Mouse (Mus musculus): Measurements from ENCODE around the gene Clec2l. TPM values are rescaled to one million over a fixed set of nuclear protein-coding genes. Genes with fewer than 3 reads are reported as not detected.

Gene Clec2l
- 1 to 10 TPM; 6.0 to 7.0 TPM for total RNA-seq (2021)
- long read RNA-seq, experiment 1, transcript Clec2l-201 (5 exons, 1,428 nt), result major isoform, 16 of 17 reads
- long read RNA-seq, experiment 1, partial matches to known transcripts, result 1 of 17 reads
- long read RNA-seq, experiment 1, other reads (novel, unspliced or antisense), result 0 of 17 reads
- long read RNA-seq, experiment 2, transcript Clec2l-201 (5 exons, 1,428 nt), result major isoform, 19 of 22 reads
- long read RNA-seq, experiment 2, partial matches to known transcripts, result 3 of 22 reads
- long read RNA-seq, experiment 2, other reads (novel, unspliced or antisense), result 0 of 22 reads

DNA sequence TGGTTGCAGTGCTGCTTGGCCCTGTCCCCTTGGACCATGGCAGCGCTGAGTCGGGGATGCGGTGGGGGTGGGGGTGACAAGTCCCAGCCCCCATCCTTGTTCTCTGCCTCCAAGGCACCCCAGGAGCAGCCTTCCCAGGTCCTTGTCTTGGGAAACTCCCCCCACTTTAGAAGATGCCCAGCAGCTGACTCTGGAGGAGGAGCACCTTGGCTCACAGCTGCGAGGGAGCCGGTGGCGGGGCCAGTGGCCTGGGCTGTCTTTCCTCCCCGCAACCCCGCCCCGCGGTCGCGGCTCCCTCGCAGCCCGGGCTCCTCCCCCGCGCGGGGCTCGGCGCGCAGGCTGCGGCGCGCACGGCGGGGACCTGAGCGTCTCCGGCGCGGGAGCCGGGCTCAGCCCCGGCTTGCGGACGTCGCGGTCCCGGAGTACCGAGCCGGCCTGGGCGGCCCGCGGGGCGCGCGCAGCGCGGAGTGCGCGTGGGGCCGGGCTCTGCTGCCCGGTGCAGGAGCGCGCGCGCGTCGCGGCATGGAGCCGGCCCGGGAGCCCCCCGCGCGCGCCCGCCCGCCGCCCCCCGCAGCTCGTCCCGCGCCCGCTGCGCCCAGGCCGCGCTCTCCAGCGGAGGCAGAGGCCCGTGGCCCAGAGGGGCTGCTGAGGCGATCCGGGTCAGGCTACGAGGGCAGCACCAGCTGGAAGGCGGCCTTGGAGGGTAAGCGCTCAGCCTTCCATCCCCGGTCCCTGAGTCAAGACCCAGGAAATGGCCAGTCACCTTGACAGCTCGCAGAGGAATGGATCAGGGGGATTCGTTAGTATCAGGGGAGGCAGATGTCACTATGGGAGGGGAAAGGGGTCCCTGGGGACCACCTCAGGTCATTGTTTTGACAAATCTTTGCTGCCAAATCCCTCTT is at the start of gene Clec2l:
Clec2l (plus strand) TSS at position 356 of the 902 bp plus-strand sequence.
- peak in 1 of 2 experiments; percentile 11 for DNase-seq (ENCODE audit: low spot score in 2 of 2)

GRCm38 (mm10) chr6:38622406-38622805 is 40.5 kb upstream of the Clec2l start:
- DNase-seq (ENCODE audit: low spot score in 2 of 2), result no peak

- DNase-seq (ENCODE audit: low spot score in 2 of 2), result no peak
Measured at GRCm38 (mm10) chr6:38623457-38623856, 39.4 kb upstream of the Clec2l start.

DNA sequence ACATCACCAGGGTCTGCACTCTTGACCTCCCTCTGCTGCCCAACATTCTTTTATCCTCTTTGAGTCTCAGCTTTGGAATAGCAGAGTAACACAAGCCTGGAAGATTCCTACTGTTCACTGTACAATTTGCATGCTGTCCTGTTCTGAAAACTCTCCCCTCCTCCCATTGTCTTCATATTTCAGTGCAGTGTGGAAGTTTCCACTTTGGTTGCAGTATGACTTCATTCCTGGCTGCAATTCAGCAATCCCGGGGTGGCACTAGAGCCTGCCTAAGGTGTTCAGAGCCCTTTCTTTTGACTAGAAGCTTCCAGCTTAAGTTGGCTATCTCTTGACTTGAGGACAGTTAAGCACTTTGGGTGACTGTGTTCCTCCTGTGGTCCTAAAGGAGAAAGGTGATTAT is 38.4 kb upstream of the Clec2l start:
- no peak for DNase-seq (ENCODE audit: low spot score in 2 of 2)

- DNase-seq (ENCODE audit: low spot score in 2 of 2), result no peak
Measured at GRCm38 (mm10) chr6:38626086-38626485, 36.8 kb upstream of the Clec2l start.

DNA sequence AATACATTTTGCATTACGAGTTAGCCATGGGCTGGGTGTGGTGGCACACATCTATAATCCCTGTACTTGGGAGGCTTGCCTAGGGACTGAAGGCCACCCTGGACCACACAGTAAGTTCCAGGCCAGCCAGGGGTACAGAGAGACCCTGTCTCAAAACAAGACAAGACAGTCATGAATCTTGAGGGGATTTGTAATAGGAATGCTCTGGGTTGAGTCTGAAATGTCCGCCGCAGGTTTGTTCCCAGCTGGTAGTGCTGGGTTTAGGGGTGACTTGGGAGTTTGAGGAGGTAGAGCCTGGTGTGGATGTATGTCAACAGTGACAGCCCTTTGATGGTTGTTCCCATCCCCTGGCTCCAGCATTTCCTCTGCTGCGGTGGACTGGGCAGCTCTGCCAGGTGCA is 35.8 kb upstream of the Clec2l start:
- DNase-seq (ENCODE audit: low spot score in 2 of 2), result no peak

DNA sequence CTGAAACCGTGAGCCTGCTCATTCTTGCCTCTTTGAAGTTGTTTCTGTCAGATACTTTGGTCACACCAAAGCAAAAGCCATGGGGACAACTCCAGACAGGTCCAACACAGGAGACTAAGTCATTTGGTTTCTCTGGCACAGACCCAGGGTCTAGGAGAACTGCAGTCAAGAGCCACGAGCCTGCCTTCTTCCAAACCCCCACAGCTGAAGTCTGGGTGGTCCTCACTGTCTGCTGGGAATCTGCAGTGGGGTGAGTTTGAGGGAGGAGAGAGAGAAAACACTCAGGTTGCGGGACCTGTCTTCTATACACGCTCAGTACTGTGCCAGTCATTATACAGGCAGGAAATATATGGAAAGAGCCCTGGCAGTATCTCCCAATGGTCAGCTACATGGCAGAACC is 35.4 kb upstream of the Clec2l start:
- no peak for DNase-seq (ENCODE audit: low spot score in 2 of 2)

DNA sequence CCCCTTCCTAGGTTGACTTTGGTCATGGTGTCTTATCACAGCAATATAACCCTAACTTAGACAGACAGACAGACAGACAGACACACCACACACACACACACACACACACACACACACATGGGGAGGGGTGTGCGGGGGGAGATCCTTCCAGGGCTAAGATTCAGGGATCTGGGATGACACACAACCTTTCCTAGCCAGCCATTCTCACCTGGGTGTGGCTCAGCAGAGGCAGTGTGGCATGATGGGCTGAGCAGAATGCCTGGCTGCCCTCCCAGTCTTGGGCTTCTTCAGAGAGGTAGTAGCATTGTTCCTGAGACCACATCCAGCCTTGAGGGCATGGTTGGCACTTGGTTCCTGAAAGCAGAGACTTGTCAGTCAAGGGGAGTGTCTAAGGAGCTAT is 33.3 kb upstream of the Clec2l start:
- no peak for DNase-seq (ENCODE audit: low spot score in 2 of 2)

GRCm38 (mm10) chr6:38632826-38633225 is 30.0 kb upstream of the Clec2l start:
- no peak for DNase-seq (ENCODE audit: low spot score in 2 of 2)

GRCm38 (mm10) chr6:38634461-38634860 is 28.4 kb upstream of the Clec2l start:
- no peak for DNase-seq (ENCODE audit: low spot score in 2 of 2)

GRCm38 (mm10) chr6:38635941-38636851 is 26.7 kb upstream of the Clec2l start:
- DNase-seq (ENCODE audit: low spot score in 2 of 2), result peak in 1 of 2 experiments; percentile 6

GRCm38 (mm10) chr6:38636852-38637618 is 25.8 kb upstream of the Clec2l start, which contains the start of gene Klrg2:
Gene Klrg2 (minus strand): TSS chr6:38637242.
- peak in 1 of 2 experiments; percentile 46 for DNase-seq (ENCODE audit: low spot score in 2 of 2)

GRCm38 (mm10) chr6:38640401-38640800 is 22.5 kb upstream of the Clec2l start:
- DNase-seq (ENCODE audit: low spot score in 2 of 2), result no peak

- DNase-seq (ENCODE audit: low spot score in 2 of 2), result no peak
Measured at GRCm38 (mm10) chr6:38641228-38641627, 21.6 kb upstream of the Clec2l start.

- no peak for DNase-seq (ENCODE audit: low spot score in 2 of 2)
Measured at GRCm38 (mm10) chr6:38641645-38642044, 21.2 kb upstream of the Clec2l start.

DNA sequence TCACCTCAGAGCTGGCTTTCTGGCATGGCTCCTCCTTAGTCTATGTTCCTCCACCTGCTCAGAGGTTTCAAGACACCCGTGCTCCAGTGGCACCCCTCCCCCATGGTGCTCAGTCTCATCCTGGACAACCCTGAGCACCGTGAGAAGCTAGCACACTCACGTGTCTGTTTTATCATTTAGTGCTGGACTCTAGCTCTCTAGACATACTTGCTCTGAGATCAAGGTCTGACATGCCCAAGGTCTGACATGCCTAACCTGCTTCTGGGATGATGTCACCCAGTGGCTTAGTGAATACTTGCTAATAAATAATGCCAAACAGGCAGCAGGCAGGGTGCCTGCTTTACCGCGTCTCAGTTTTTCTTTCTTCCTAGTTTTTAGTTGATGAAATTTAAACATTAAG is 20.3 kb upstream of the Clec2l start:
- no peak for DNase-seq (ENCODE audit: low spot score in 2 of 2)

DNA sequence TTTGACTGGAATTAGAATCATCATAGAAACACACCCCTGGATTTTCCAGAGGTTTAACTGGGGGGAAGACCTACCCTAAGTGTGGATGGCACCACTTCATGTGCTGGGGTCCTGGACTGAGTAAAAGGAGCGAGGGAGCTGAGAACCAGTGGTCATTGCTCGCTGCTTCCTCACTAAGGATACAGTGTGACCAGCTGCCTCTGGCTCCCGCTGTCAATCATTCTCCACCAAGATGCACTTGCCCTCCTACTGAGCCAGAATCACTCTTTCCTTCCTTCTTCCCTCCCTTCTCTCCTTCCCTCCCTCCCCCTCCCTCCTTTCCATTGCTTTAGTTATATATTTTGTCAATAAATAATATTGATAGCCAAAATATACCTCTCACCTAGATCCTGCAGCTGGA is 19.8 kb upstream of the Clec2l start:
- no peak for DNase-seq (ENCODE audit: low spot score in 2 of 2)

DNA sequence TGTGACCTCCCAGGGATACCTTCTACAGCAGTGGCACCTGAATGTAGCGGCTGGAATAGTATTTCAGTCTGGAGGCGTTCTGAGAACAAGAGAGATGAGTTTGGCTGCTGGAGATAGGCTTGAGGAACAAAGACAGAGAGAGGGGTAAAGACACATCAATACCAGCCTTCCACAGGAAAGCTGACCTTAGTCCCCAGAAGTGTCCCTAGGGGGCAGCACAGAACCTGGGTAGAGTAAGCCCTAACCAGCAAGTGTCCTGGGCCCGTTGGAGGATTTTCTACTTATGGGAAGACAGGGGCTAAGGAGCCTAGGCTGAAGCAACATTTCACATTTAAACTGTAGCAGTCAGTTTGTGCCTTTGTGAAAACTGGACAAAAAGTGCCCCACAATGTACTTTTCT is 13.3 kb upstream of the Clec2l start:
- DNase-seq (ENCODE audit: low spot score in 2 of 2), result no peak

DNA sequence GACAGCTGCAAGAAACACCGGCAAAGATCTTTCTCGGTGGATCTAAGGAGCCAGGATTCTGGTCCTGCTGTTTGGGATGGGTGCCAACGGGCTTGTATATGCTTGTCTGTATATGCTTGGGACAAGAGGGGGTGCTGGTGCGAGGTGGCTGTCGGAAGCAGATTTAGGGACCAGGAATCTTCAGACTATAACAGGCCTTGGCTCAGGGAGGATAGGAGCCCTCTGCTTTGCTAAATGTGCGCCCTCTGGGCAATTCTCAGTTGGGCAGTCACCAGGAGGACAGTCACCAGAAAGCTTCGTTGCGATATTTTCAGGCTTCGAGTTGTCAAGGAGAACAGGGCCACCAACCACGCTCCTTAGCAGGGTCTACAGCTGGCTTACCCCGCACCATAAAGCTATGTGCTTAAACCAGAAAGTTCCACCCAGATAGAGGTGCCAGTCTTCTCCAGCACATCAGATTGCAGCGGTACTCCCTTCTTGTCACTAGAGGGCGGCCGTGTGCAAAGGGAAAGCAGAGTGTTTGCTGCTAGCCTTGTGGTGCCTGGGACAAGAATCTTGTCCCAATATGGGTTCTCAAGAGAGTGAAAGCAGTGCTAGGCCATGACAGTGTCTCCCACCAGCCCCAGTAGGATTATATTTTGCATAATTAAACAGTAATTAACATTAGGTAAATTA is 12.5 kb upstream of the Clec2l start:
- peak; percentile 12 to 47 for DNase-seq (ENCODE audit: low spot score in 2 of 2)

DNA sequence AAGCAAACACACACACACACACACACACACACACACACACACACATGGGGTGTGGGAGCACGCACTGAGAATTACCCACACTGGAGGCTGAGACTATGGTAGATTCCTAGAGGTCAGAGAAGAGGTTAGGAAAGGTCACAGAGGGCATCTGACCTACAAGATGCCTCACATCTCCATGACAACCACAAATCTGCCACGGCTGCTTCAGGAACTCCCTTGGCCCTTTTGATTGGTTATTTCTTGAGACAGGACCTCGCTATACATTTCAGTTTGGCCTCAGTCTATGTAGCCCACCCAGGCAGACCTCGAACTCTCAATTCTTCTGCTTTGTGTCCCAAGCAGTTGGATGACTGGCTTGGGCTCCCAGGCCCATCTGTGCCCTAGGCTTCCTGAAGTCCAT is 1.2 kb upstream of the Clec2l start:
- DNase-seq (ENCODE audit: low spot score in 2 of 2), result no peak
